Mouse (Mus musculus) G1E (cell line): ENCODE data around the gene Polr2l. TPM values are rescaled to one million over a fixed set of nuclear protein-coding genes. Genes with fewer than 3 reads are reported as not detected.

Experiments
- ATAC-seq: 2 replicates; pipeline ENCODE4 v1.8.0; 2016; ENCODE audit warnings: mild to moderate bottlenecking; ENCODE audit not compliant: insufficient number of reproducible peaks, poor library complexity, low FRiP score, severe bottlenecking; ENCODE audit errors: extremely low read depth
- DNase-seq: peaks from one replicate; pipeline ENCODE4 v3.0.0; 2012; ENCODE audit warnings: low spot score
- H3K27me3 ChIP-seq: 2 replicates; pipeline ENCODE4 v1.6.1; 2012; ENCODE audit warnings: mild to moderate bottlenecking, low read length, inconsistent platforms; ENCODE audit not compliant: insufficient read depth
- H3K36me3 ChIP-seq: replicated peaks from 2 replicates; pipeline ENCODE3; 2012; ENCODE audit warnings: mild to moderate bottlenecking, inconsistent platforms
- H3K4me1 ChIP-seq: 2 replicates; pipeline ENCODE4 v1.6.1; 2012; ENCODE audit warnings: low read depth, low read length, inconsistent platforms, mixed read lengths; ENCODE audit not compliant: insufficient read depth
- H3K4me3 ChIP-seq: 2 replicates; pipeline ENCODE4 v1.5.1; 2012; ENCODE audit warnings: low read depth, mild to moderate bottlenecking, inconsistent platforms, low read length, moderate library complexity, mixed read lengths
- H3K9me3 ChIP-seq: replicated peaks from 2 replicates; pipeline ENCODE4 v1.6.1; 2012; ENCODE audit warnings: inconsistent platforms
- CTCF ChIP-seq: IDR thresholded peaks from 2 replicates; pipeline ENCODE4 v1.5.1; 2012; ENCODE audit warnings: low read depth, low read length, inconsistent platforms, mixed read lengths
- GATA1 ChIP-seq: IDR thresholded peaks from 2 replicates; pipeline ENCODE4 v1.6.1; 2012; ENCODE audit warnings: borderline replicate concordance, low read length, inconsistent platforms, mixed read lengths
- GATA2 ChIP-seq: IDR thresholded peaks from 2 replicates; pipeline ENCODE4 v1.6.1; 2012; ENCODE audit warnings: low read depth, low read length, inconsistent platforms, borderline replicate concordance
- POLR2AphosphoS5 ChIP-seq: IDR thresholded peaks from 2 replicates; pipeline ENCODE4 v1.6.1; 2012; ENCODE audit warnings: low read depth, low read length, inconsistent platforms; ENCODE audit not compliant: insufficient replicate concordance
- TAL1 ChIP-seq: conservative IDR thresholded peaks from 2 replicates; pipeline ENCODE4 v1.6.1; 2012; ENCODE audit warnings: low read depth, low read length, inconsistent platforms, mixed read lengths
- polyA plus RNA-seq: library from polyadenylated mRNA; stranded (reverse); fragments of >175 nt; gene quantifications from 2 replicates; pipeline ENCODE4 v1.2.3, GENCODE M21; 2012
- total RNA-seq, 2 experiments: library from RNA; stranded (forward) in 1 of 2; stranded (reverse) in 1 of 2; fragments of 200-1000 nt in 1 of 2; fragments of >200 nt in 1 of 2; fragmentation: Nextera tagmentation in 1 of 2; gene quantifications; 2 replicates each; pipeline ENCODE4 v1.2.3; 2014 to 2017

Gene Polr2l
- total and polyA plus RNA-seq, 3 experiments = 18.7 to 61.0 (median 58.3) TPM

DNA sequence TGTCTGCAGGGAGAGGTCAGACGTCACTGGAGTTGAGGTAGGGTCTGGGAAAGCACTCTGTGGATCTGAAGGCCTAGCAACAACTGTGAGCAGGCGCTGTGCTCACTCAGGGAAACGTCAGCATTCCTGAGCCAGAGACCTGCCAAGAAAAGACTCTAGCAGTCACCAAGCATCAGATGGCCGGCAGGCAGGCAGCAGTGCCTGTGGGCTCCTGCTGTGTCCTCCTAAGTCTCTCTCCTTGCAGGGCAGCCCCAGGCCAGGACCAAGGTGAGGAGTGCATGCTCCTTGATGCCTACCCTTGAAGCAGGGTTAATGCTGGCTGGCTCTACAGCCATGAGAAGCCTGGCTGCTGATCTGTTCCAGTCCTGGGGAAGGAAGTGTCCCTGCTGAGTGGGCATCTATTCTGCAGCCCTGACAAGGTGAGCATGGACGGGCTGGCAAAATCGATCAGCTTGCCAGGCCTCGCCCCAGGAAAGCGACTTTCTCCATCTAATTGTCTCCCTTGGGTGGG lies 35.8 kb upstream of the Polr2l start:
- no peak for TF ChIP-seq TAL1
- TF ChIP-seq CTCF = no peak
- no peak for TF ChIP-seq GATA2
- TF ChIP-seq GATA1 = no peak
- no peak for TF ChIP-seq POLR2AphosphoS5
- no peak for DNase-seq
- no peaks in the 10 kb centered on the region for H3K27me3 ChIP-seq
- no peak for ATAC-seq
- peaks cover 31% of the 10 kb centered on the region for H3K4me1 ChIP-seq
- no peak overlapping the region for H3K4me3 ChIP-seq
- no peaks in the 10 kb centered on the region for H3K9me3 ChIP-seq
- H3K36me3 ChIP-seq = peaks cover 81% of the 10 kb centered on the region

DNA sequence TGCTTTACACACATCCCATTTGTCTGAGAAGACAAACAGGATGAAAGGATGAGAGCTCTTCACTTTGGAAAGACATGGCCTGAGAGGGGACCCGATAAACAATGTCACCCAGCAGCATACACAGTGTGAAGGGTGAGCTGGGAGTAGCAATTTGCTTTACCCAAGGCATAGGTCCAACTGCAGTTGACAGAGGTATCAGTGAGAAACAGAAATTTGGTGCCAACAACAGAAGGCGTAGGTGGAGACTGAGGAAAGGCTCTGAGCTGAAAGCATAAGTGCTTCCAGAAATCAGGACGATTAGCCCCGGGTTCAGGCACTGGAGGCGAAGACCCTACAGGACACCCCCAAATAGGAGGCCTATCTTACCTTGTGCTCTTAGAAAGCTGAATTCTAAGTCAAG lies 35.3 kb upstream of the Polr2l start:
- DNase-seq = no peak
- H3K4me1 ChIP-seq = peaks cover 34% of the 10 kb centered on the region
- no peak overlapping the region for H3K4me3 ChIP-seq
- ATAC-seq = no peak
- H3K36me3 ChIP-seq = peaks cover 79% of the 10 kb centered on the region
- no peaks in the 10 kb centered on the region for H3K27me3 ChIP-seq
- H3K9me3 ChIP-seq = no peaks in the 10 kb centered on the region
- TF ChIP-seq CTCF (no peak), POLR2AphosphoS5 (no peak), GATA1 (no peak), GATA2 (no peak), TAL1 (no peak)

DNA sequence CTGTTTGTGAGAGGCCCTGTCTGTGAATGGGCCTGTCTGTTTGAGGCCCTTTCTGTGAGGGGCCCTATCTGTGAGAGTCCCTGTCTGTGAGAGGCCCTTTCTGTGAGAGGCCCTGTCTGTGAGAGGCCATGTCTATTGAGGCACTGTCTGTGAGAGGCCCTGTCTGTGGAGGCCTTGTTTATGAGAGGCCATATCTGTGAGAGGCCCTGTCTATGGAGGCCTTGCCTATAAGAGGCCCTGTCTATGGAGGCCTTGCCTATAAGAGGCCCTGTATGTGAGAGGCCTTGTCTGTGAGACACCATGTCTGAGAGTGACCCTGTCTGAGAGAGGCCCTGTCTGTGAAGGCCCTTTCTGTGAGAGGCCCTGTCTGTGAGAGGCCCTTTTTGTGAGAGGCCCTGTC lies 33.2 kb upstream of the Polr2l start:
- Histone ChIP-seq H3K4me3 (no peak overlapping the region), H3K36me3 (peaks cover 64% of the 10 kb centered on the region), H3K9me3 (no peaks in the 10 kb centered on the region), H3K27me3 (no peaks in the 10 kb centered on the region), H3K4me1 (peaks cover 34% of the 10 kb centered on the region)
- ATAC-seq (0 out of 2 replicates have a peak, but pooled peaks have one; percentile 16), DNase-seq (no peak)
- TF ChIP-seq TAL1 (no peak), GATA2 (no peak), GATA1 (no peak), POLR2AphosphoS5 (no peak), CTCF (no peak)

DNA sequence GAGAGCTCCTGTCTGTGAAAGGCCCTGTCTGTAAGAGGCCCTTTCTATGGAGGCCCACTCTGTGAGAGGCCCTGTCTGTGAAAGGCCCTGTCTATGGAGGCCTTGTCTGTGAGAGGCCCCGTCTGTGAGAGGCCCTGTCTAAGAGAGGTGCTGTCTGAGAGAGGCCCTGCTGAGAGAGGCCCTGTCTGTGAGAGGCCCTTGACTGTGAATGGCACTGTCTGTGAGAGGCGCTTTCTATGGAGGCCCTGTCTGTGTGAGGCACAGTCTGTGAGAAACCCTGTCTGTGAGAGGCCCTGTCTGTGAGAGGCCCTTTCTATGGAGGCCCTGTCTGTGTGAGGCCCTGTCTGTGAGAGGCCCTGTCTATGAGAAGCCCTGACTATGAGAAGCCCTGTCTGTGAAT lies 31.3 kb upstream of the Polr2l start:
- Histone ChIP-seq H3K4me1 (peaks cover 40% of the 10 kb centered on the region), H3K4me3 (peak overlapping the region; percentile 6; the same call in 1 of the 2 replicates), H3K9me3 (no peaks in the 10 kb centered on the region), H3K36me3 (peaks cover 67% of the 10 kb centered on the region), H3K27me3 (no peaks in the 10 kb centered on the region)
- TF ChIP-seq GATA2 (no peak), TAL1 (no peak), POLR2AphosphoS5 (no peak)
- DNase-seq (no peak), ATAC-seq (peak; percentile 35; the same call in 1 of the 2 replicates)

DNA sequence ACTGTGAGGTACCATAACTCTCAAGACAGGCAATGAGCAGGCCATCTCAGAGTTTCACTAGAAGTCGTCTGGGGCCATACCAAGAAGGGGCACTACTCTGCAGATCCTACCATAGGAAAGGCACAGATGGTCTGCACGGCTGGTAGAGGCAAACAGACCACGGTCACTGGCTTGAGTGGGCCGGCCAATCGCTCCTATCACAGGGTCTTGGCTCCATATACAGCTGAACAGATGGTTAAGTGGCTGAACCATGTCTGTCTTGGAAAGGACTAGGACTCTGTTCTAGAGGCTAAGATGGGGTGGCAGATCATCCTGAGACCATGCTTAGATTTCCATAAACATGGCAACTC lies 27.6 kb upstream of the Polr2l start:
- Histone ChIP-seq H3K36me3 (peaks cover 64% of the 10 kb centered on the region), H3K27me3 (no peaks in the 10 kb centered on the region), H3K4me1 (peaks cover 27% of the 10 kb centered on the region), H3K9me3 (no peaks in the 10 kb centered on the region), H3K4me3 (no peak overlapping the region)
- no peak for DNase-seq
- TF ChIP-seq GATA1 = no peak
- no peak for TF ChIP-seq POLR2AphosphoS5
- TF ChIP-seq GATA2 = no peak
- TF ChIP-seq CTCF = no peak
- no peak for TF ChIP-seq TAL1
- ATAC-seq = no peak

DNA sequence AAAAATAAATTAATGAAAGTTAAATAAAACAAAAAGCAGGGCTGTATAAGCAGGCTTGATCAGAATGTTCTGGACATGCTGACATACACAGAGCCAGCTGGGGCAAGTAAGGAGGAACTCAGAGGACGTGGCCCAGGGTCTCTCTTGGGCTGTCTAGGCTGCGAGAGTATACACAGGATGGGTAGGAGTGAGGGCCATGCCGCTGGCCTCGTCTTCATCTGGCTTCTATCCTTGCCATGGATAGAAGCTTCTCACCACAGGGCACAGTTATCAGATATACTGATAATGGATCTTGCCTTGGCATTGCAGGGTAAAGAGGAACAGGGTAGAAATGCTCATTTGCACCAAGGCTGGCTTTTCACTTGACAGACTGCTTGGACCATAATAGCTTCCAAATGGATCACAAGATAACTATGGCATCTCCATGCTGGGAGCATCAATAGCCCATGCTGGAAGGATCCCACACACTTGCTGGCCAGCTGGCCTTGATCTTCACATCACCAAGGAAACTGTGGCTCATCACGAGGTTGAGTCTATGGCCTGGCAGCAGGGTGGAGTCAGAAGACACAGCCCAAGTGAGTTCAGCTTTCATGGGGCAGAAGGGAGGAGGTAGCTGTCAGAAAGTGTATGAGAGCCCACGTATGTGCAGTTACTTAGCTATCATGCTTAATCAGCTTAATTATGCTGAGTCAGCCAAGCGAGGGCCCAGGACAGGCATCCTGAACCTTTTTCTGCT lies 27.1 kb upstream of the Polr2l start:
- ATAC-seq (no peak), DNase-seq (no peak)
- TF ChIP-seq GATA1 (no peak), CTCF (no peak), TAL1 (no peak), GATA2 (no peak), POLR2AphosphoS5 (no peak)
- Histone ChIP-seq H3K36me3 (peaks cover 69% of the 10 kb centered on the region), H3K27me3 (no peaks in the 10 kb centered on the region), H3K4me3 (no peak overlapping the region), H3K9me3 (no peaks in the 10 kb centered on the region), H3K4me1 (peaks cover 22% of the 10 kb centered on the region)

DNA sequence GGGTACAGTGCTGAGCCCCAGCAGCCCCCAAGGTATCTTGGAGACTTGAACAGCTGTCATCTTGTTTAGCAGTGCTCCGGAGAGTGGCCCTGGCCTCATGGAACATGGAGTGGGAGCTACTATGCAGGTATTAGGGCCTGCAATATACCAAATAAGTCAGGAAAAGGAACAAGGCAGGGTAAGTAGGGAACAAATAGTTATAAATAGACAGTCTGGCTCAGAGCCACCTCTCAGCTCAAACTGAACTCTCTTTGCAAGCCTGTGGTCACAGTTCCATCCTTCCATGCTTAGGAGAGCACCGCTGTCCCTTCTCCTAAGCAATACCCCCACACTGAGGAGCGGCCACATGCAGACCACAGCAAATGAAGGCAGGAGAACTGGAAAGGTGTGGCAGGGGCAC lies 22.7 kb upstream of the Polr2l start:
- H3K4me3 ChIP-seq = no peak overlapping the region
- no peak for ATAC-seq
- no peaks in the 10 kb centered on the region for H3K27me3 ChIP-seq
- peaks cover 96% of the 10 kb centered on the region for H3K36me3 ChIP-seq
- peaks cover 8% of the 10 kb centered on the region for H3K4me1 ChIP-seq
- no peak for DNase-seq
- H3K9me3 ChIP-seq = no peaks in the 10 kb centered on the region
- no peak for TF ChIP-seq TAL1
- no peak for TF ChIP-seq GATA2
- no peak for TF ChIP-seq CTCF
- TF ChIP-seq GATA1 = no peak
- TF ChIP-seq POLR2AphosphoS5 = no peak
